Mouse (Mus musculus) forelimb bud, embryonic 11.5 days (tissue): ENCODE measurements around the gene Rdh11.
A peak's percentile ranks its signal among the peaks of the same experiment; 100 is the strongest.
"Not testable (repeated sequence)": the region's sequence is repeated elsewhere in the genome, so short reads cannot be mapped to it uniquely, and the experiment has no call there.

ENCODE experiments used
- DNase-seq: peaks from one replicate; pipeline ENCODE4 v3.0.0-alpha.2; 2012; ENCODE audit warnings: low read depth, low spot score

Rdh11 gene

GRCm38 (mm10) chr12:79192193-79192592, at the start of gene Rdh11:
Rdh11 (minus strand) TSS chr12:79192293.
- no peak for DNase-seq

GRCm38 (mm10) chr12:79235485-79236080, 43.5 kb upstream of the Rdh11 start:
- DNase-seq = no peak

- DNase-seq = no peak
Observed at GRCm38 (mm10) chr12:79217511-79217910, 25.4 kb upstream of the Rdh11 start.

- DNase-seq = no peak
Observed at GRCm38 (mm10) chr12:79211447-79211846, 19.4 kb upstream of the Rdh11 start.

- peak; percentile 34 for DNase-seq
Observed at GRCm38 (mm10) chr12:79208703-79209464, 16.8 kb upstream of the Rdh11 start, which contains the start of gene Rdh12. Rdh12 (plus strand) TSS chr12:79208914.

GRCm38 (mm10) chr12:79201882-79202281, 9.8 kb upstream of the Rdh11 start:
- no peak for DNase-seq

GRCm38 (mm10) chr12:79197105-79197504, 5.0 kb upstream of the Rdh11 start:
- no peak for DNase-seq

- DNase-seq = peak; percentile 81
Observed at GRCm38 (mm10) chr12:79193441-79193840, 1.3 kb upstream of the Rdh11 start.

- peak; percentile 81 for DNase-seq
Observed at GRCm38 (mm10) chr12:79191701-79192100, 392 bp downstream of the Rdh11 start.

- peak; percentile 61 for DNase-seq
Observed at GRCm38 (mm10) chr12:79190931-79191673, 991 bp downstream of the Rdh11 start.

- not testable (repeated sequence) for DNase-seq
Observed at GRCm38 (mm10) chr12:79185160-79185559, 6.9 kb downstream of the Rdh11 start.

GRCm38 (mm10) chr12:79175998-79176397, 16.1 kb downstream of the Rdh11 start:
- DNase-seq = no peak

- no peak for DNase-seq
Observed at GRCm38 (mm10) chr12:79173721-79174120, 18.4 kb downstream of the Rdh11 start.

GRCm38 (mm10) chr12:79172019-79172941, 19.8 kb downstream of the Rdh11 start, which contains the start of gene Vti1b:
Vti1b (minus strand) TSS chr12:79172667.
- DNase-seq = peak; percentile 75

- DNase-seq = no peak
Observed at GRCm38 (mm10) chr12:79171269-79171995, 20.7 kb downstream of the Rdh11 start.

GRCm38 (mm10) chr12:79170421-79170820, 21.7 kb downstream of the Rdh11 start:
- DNase-seq = no peak

GRCm38 (mm10) chr12:79169173-79169572, 22.9 kb downstream of the Rdh11 start:
- DNase-seq = no peak

GRCm38 (mm10) chr12:79162876-79163275, 29.2 kb downstream of the Rdh11 start:
- no peak for DNase-seq

- DNase-seq = no peak
Observed at GRCm38 (mm10) chr12:79149653-79150052, 42.4 kb downstream of the Rdh11 start.

- no peak for DNase-seq
Observed at GRCm38 (mm10) chr12:79141384-79141783, 50.7 kb downstream of the Rdh11 start.

- DNase-seq = no peak
Observed at GRCm38 (mm10) chr12:79140811-79141210, 51.3 kb downstream of the Rdh11 start.
